Mouse (Mus musculus): ENCODE measurements at regions not wholly inside any gene's neighbourhood (a gene's known extent, or its start where the extent isn't known, plus 50 kb on each side); places are given as distances from the start of the nearest gene placed in this dataset.
A peak's percentile ranks its signal among the peaks of the same experiment; 100 is the strongest.

DNA sequence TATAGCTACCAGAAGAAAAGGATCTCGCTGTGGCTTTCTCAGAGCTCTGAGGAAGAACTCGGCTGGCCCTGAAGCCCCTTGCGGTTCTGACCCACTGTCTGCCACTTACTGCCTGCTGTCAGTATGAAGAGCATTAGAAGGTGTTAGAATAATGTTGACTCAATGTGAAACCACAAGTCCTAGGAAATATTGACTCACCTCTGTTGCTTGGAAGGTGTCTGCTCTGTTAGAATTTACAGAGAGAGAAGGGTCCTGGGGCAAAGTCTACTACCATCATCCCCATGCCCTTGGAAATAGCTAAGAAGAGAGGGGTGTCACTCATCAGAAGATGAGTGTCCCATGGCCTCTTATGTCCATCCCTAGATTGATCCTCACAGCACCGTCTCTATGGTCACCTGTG is 197.9 kb downstream of the Hlx start:
- no peak for DNase-seq

DNA sequence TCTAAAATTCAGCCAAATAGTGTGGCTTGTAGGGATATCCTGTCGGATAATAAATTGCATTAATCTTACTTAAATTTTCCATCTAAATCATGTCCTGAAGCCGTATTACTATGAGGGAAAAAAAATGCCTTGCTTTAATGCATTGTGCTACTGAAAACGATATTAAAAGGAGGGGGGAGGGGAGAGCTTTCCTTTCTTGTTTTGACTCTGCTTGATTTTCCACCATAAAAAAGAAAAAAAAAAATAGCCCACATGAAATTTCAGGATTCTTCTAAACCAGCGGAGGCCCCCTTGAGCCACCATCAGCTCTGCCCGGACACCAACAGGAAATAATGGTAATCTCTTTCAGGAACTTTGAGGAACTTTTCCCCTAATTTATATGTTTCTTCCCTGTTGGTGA is 198.5 kb downstream of the Hlx start:
- no peak for DNase-seq

DNA sequence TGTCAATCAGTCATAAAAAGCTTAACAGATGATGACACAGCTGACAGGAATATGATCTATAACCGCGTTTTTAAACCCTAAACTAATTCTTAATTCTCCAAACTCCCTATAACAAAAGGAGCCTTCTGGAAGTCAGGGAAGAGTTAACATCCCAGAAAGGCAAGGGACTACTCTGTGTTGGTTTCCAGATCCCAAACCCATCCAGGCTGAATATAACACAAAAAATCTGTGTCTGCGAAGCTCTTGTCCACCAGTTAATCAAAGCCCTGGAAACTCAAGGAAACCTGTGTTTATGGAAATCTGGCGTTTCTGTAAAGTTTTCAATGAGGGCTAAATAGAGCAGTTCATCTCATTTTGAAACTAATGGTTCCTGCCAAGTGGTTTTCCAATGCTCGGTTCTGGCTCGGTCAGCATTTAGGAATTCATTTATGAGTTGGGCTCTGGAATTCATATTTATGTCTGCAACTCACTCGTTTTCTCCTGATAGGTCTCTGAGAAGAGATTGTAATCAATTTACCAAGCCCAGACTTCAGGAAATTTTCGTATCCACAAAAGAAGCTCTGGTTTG is 199.8 kb downstream of the Hlx start:
- no peak for DNase-seq

DNA sequence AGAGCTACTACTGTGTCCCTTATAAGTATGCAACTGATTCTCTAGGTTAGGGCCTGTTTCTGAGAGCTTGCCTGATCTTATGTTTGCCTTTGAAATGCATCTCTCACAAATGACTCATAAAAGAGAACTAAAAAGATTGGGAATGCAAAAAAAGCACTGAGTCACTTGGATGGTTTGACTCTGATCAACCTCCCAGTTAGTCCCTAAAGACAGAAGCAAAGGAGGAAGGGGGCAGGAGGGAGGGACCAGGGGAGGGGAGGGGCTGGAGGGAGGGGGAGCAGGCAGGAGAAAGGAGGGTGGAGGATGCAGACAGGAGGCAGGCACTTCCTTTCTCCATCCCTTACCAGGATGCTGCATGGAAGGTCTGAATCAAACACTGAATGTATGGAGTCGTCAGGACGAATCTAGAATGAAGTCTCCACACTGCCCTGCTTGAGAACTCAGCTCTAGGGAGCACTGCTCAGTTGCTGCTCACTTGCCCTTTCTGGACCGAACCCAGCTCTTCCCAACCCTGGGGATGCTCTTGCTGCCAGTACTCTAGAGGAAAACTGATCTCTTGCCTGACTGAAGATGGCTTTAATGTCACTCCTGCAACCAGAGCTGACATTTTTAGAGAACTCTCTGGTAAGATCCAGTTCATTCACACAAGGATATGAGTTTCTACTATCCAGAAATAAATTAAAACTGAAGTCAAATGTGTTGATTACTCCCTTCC is 201.7 kb downstream of the Hlx start:
- no peak for DNase-seq

DNA sequence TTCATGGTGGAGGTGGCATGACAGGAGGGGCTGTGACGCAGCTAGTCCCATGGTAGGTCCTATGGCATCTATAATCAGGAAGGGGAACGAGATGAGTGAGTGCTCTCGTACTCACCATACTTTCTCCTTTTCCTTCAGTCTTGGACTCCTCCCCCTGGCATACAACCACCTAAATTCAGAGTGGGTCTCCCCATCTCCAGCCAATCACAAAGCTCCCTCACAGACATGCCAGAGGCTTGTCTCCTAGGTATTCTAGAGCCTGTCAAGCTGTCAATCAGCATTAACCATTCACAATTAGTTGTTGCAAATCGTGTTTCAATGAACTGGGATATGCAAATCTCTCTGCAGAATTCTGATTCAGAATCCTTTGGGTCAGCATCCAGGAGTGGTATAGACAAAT is 206.7 kb downstream of the Hlx start:
- no peak for DNase-seq

DNA sequence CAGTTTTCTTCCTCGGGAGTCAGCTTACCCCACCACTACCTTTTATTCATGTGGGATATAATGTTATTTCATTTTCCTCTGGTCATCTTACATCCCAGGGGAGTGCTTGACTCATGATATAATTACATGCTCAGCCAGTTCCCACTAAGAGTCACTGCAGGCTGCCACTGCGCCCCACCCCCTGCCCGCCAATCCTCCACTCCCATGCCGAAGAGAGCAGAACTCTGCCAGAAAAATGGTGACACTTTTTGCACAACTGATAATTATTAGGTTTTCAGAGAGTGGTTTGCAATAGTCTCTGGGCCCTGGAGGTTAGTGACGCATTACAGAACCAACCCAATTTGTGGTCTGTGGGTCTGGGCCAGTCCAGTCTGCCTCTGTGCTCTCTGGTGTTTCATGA is 212.9 kb downstream of the Hlx start:
- DNase-seq: no peak

DNA sequence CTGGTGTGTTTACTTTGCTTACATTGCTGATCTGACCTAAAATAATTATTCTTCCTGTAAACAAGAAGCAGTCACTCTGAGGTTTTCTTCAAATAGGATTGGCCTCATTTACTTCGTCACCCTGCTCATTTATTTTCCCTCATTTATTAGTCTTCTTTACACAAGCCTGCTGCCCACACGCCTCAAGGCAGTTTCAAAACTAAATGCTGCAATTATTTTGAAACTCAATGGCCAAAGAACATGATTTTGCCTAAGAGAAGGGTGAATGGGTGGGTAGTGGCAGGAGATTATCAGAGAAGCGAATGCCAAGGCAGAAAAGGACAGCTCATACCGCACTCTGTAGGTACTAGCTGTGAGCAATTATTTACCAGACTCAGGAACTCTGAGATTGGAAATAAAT is 227.8 kb downstream of the Hlx start:
- DNase-seq: no peak

DNA sequence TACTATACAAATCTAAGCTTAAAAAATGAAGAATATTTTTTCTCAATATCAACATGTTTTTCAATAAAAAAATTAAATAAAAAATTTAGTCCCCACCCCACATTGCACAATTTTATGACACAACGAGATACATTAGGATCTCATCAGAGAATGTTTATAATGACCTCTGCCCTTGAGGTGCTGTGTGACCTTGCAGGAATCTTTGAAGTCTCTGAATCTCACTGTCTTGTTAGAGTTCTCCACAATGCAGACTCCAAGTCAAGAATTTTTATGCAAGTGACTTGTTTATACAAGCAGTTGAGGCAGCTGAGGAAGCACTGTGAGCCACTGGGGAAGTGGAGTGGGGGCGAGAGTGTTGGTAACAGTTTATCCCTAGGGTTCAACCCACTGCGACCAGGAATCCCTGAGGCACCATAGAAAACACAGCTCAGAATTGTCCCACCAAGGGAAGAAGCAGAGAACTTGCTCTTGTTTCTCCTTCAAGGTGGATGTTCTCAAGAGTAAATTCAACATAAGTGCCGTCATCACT is 228.5 kb downstream of the Hlx start:
- no peak for DNase-seq

DNA sequence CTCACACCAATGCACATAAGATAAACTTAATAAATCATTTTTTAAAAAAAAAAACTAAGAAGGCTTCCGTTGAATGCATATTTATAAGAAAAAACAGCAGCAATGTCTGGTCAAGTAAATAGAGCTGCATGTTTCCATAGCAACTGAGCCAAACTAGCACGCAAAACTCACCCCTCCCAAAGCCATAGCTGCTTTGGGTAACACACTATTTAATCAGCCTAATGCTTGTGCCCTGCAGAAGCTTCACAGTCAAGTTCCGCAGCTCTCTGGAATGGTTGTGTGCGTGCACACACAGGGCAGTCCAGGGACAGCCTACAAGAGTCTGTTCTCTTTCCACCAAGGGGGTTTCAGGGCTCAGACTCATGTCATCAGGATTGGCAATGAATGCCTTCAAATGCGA is 231.7 kb downstream of the Hlx start:
- DNase-seq: no peak

DNA sequence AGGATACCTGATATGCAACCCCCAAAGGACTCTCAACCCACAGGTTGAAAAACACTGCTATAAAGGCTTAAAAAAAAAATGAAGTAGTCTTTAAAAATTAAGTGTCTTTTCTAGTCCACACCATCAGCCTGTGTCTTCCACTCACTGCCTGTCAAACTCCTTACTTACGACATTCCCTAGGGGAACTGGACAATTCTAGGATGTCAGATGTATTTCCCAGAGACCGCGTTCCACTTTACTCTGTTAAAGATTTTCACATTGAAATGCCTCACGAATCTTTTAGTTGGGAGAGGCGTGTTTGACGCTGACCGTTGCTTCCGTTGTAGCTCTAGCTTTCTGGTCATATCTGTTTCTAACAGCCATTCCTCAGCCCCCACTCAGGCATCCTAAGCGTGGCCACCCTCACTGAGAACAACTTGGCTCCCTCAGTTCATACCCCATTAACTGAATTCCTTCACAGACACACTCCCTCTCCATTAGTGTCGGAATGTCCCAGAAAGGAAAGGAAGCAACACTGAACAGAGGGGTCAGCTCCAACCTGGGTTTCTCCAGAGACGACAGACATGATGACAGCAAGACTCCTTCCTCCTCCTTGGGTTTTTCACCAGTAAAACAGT is 233.4 kb downstream of the Hlx start:
- DNase-seq: no peak

DNA sequence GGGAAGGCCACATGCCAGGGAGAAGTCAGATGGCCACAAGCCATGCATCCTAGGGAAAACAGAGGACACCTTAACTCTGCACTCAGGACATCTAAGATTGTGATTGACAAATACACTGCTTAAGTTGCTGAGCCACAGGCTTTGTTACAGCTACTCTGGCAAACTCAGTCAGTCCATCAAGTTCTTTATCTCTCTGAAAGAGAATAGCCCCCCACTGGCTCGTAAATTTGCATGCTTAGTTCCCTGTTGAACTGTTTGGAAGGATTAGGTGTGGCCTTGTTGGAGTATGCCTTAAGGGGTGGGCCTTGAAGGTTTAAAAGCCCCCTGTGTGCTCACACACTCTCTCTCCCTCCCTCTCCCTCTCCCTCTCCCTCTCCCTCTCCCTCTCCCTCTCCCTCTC is 235.4 kb downstream of the Hlx start:
- no peak for DNase-seq

DNA sequence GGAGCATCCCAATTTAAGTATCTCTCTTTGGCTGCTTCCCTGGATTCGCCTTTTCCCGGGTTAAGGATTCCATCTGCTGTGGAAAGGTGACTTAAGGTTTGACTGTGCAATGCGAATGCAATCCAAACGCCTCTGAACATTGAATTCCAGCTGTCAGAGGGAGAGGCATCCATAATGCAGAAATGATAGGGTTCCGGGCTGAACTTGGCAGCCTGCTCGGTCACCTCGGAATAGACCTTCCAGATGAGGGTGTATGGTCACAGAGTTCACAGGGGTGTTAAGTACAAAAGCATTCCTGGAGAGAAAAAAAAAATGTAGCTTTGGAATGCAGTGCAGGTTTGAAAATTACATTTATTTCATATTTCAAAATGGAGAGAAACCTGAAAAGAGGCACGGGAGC is 238.6 kb downstream of the Hlx start:
- DNase-seq: no peak

DNA sequence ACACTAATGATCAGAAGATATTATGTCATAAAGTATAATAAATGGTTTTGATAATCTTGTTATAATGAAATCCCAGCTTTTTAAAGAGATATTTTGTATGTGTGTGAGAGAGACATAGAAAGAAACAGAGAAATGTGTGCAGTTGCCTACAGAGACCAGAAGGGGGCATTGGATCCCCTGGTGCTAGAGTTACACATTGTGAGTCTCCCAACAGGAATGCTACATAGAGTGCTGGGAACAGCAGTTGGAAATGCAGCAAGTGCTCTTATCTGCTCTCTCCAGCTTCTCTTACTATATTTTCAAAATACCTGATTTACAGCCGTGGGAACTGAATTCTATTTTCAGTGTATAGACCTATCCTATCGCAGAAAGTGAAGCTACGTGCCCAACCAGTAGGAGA is 240.3 kb downstream of the Hlx start:
- peak; percentile 19 to 21 for DNase-seq

DNA sequence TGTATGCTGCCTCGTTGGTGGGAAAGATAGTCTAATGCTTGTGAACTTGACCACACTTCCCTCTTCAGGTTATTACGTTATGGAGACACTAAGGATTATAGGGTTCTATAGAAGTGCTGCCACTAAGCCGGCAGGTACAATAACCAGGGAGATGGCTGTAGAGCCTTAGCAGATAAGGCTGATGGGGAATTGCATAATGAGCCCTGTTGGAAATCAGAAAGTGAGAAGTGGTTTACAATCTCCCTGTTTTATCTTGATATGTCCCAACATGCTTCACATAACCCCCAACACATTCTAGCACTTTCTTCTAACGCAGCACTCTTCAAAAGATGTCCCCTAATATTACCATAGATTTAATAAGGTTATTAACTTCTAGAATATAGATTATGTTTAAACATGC is 241.2 kb downstream of the Hlx start:
- no peak for DNase-seq

DNA sequence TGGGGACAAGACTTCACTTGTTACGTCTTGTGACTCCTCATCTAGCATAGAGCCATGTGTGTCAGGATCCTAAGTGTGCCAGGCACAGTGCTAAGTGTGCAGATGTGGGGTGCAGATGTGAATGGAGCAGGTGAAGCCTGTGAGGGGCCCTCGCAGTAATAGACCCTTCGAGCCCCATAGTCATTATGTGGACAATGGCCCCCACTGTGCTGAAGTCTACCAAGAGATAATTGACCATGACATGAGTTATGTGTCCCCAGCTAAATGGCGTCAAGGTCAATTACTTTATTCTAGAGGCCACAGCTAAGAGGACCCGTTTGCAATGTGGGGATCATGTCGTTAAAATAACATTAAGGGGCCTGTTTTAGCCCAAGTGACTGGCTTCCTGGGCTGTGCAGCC is 245.0 kb downstream of the Hlx start:
- no peak for DNase-seq

DNA sequence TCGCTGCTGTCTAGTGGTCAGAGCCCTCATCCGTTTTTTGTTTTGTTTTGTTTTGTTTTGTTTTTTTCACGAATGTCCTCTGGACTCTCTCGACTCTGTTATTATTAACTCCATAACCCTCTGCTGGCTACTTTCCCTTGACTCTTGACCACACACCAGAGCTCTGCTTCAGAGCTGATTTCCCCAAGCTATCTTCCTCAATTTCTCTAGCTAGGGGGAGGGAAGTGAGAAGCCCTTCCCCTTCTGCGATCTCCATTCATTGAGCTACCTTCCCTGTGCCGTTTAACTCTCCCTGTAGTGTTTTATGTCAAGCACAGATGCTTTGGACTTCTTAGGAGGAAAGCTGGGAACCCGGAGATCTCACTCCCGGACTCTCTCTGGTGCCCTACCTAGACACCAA is 247.6 kb downstream of the Hlx start:
- DNase-seq: no peak

DNA sequence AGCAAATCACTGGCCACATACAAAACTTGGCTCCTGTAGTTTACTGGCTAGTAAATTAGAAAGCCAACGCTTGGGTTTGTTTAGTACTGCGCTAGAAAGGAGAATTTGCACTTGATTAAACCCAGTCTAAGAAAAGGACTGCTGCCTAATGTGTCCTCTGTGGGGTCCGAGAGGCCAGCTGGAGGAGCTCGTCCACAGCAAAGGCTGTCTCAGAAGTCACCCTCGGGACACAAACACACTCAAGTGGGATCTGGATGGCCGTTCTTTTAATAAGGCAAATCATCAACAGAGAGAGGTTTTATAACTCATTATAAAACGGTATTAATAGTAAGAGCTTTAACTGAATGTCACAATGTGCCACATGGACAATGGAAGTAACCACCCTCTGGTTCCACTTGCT is 249.0 kb downstream of the Hlx start:
- no peak for DNase-seq

DNA sequence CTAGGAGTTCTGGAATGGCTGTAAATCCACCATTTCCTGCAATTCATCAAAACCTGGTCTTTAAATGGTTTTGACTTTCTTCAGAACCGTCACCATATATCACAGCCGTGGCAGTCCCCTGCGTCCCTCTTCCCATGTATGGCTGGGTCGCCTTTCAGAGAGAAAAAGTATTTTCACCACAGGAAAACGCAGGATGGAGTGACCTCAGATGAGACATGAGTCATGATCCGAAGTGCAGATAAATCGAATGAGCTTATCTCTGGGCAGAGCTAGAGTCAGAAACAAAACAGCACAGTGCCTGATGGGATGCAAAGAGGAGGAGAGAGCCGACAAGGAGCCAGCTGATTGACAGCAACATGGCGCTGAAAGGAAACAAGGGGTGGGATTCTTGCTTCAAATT is 250.4 kb downstream of the Hlx start:
- no peak for DNase-seq

DNA sequence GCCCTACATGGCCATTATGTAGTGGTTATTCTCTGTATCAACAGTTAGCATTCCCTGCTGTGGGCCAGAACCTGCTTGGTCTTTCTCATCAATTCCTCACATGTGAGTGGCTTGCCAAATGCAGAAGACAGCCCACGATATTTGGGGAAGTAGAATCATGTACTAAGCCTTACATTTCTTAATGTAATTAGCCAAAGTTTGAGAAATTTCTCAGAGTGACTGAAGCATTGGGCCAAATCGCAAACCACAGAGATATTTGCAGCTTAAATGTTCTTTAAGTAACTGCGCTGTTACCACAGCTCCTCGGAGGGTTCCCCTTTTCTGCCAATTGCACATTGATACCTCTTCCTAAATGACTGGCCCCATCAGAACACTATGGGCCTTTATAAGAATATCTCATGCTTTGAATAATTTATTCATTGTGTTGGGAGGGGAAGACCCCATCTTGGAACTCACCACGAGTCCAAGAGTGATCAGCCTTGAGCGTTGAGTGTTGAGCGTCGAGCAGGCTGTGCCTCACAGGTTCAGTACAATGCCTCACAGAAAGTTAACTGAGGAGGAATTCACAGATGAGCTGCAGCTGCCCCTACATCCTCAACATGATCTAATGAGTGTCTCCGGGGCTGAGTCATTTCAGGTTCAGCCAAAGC is 251.7 kb downstream of the Hlx start:
- DNase-seq: peak; percentile 21 to 22

DNA sequence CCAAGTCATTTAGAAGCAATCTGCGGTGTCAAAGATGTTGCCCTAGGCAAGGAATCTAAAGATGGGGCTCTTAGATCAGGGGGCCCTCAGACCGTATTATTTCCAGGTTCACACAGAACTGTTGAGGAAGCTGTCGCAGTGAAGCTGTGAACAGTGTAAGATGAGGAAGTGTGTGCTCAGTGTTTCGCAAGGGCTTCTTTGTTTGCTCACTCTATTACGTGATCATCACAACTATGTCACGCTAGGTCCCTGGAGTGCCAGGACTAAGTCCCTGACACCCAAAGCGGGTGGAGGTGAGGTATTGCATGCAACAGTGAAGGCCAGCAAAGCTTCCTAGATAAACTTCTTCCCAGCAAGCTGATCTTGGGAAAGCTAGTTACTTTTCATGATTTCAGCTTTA is 254.4 kb downstream of the Hlx start:
- peak in 1 of 2 experiments; percentile 14 for DNase-seq

DNA sequence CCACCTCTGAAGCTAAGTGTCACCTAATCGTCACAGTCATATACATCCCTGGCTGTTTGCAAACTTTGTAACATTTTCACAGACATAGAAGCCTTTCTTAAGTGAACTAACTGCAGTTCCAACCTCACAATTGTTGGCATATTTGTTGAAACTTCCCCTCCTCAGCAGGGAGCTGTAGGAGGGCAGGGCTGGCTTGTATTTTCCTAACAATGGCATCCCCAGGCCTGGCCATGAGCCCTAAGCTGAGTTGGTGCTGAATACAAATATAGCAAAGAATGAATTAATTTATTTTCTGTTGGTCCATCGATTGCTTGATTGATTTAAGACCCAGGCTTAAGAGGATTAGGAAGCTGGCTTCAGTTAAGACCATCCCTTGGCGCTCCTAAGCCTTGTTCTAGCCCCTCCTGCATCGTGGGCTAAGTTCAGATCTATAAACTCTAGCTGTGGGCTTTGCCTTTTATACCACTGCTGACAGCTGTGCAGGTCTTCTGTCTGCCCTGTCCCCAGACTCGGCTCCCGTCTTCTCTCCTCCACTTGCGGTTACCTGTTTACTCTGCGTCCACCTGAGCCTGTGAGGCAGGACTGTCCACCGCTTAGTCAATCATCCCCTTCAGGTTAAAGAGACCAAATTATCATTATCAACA is 269.8 kb downstream of the Hlx start:
- no peak for DNase-seq

DNA sequence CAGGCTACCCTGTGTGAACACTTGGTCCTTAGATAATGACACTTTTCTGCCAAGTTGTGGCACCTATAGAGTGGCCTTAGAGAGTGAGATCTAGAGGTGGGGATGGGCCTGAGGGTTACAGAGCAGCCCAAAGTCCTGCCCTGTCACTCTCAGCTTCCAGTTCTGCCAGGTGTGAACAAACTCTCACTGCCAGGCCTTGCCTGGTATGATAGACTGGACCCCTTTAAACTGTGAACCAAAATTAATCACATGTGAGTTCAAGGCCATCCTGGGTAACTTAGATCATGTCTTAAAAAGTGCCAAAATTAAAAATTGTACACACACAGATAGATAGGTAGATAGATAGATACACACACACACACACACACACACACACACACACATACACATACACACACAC is 271.0 kb downstream of the Hlx start:
- DNase-seq: no peak

DNA sequence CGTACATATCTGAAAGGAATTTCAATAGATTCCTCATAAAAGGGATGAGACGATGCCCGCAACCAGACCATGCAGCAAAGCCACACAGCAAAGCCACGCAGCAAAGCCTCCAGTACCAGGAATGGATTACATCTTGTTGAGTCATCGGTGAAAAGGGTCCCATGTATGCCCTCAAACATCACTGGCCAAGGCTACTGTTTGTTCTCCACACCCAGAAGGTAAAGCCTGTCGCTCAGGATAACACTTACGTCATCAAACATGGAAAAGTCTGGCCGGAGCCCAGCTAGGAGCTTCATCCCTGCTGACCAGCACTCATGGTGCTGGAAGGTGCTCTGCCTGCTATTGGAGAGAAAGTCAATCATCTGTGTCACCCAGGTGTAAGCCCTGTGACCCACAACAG is 275.7 kb downstream of the Hlx start:
- no peak for DNase-seq

DNA sequence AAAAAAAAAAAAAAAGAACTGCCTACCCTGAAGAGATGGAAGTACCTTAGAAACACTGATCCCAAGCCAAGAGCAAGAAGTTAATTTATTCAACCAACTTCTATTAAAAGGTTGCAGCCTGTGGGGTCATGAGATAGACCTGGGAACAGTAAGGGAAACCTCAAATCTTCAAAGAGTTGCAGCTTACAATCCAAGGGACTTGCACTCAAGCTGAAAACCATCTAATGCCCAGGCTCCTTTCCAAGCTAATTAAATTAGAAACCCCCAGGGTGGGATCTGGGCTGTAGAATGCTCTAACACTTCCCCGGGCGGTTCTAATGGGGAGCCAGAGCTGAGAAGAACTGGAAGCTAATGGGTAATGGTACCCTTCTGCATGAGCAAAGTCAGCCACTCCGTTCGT is 278.0 kb downstream of the Hlx start:
- no peak for DNase-seq

All from B cell, adult 2 months (primary cell).